8 mouse cellular contexts compared by ENCODE assay signal in genomic region chr16:32147589-32148207, GRCm38 (mm10). TPM values are rescaled to one million over a fixed set of nuclear protein-coding genes. Genes with fewer than 3 reads are reported as not detected.
DNase-seq lines count a peak whose midpoint lies in the region; ATAC-seq and TF ChIP-seq lines count a peak whose summit lies in the region.

No protein-coding gene starts in this region.

- no peak overlapping the region for H3K9ac ChIP-seq in embryonic facial prominence, embryonic 14.5 days (ENCODE audit: low read depth, low read length)
- no peak overlapping the region for H3K9ac ChIP-seq in intestine, postnatal 0 days (ENCODE audit: low read depth, low read length)
- H3K9ac ChIP-seq in neural tube, embryonic 13.5 days, result no peak overlapping the region

- WGBS in embryonic facial prominence, embryonic 14.5 days, result 64% methylated on average over 10 of the region's 13 CpGs
- WGBS in intestine, postnatal 0 days, result 58% methylated on average over 10 of the region's 13 CpGs
- WGBS in neural tube, embryonic 13.5 days, result 62% methylated on average over 12 of the region's 13 CpGs

- TF ChIP-seq CTCF in layer of hippocampus, adult 2 months (conservative IDR thresholded peaks at IDR 0.05), result peak; percentile 23
- TF ChIP-seq CTCF in intestine, postnatal 0 days (IDR thresholded peaks at IDR 0.05; ENCODE audit: low read depth), result peak; percentile 21; the same call in 1 of the 2 replicates

- peaks cover 6% of the 10 kb centered on the region; the same call in 1 of the 2 replicates for H3K9me3 ChIP-seq in embryonic facial prominence, embryonic 14.5 days (ENCODE audit: control insufficient read depth, low read length)
- H3K9me3 ChIP-seq in intestine, postnatal 0 days (ENCODE audit: control insufficient read depth), result no peaks in the 10 kb centered on the region
- peaks cover 5% of the 10 kb centered on the region; the same call in 1 of the 2 replicates for H3K9me3 ChIP-seq in neural tube, embryonic 13.5 days

- H3K27me3 ChIP-seq in embryonic facial prominence, embryonic 14.5 days (replicated peaks; ENCODE audit: control insufficient read depth, insufficient read depth, low read length), result no peaks in the 10 kb centered on the region
- H3K27me3 ChIP-seq in intestine, postnatal 0 days (replicated peaks; ENCODE audit: control insufficient read depth, insufficient read depth, low read length), result no peaks in the 10 kb centered on the region
- H3K27me3 ChIP-seq in neural tube, embryonic 13.5 days, result no peaks in the 10 kb centered on the region

- H3K27ac ChIP-seq in layer of hippocampus, adult 2 months, result no peak overlapping the region
- H3K27ac ChIP-seq in embryonic facial prominence, embryonic 14.5 days (replicated peaks; ENCODE audit: low read depth, low read length), result no peak overlapping the region
- no peak overlapping the region for H3K27ac ChIP-seq in intestine, postnatal 0 days (ENCODE audit: low read depth, low read length)
- no peak overlapping the region for H3K27ac ChIP-seq in neural tube, embryonic 13.5 days (replicated peaks)

- H3K4me2 ChIP-seq in embryonic facial prominence, embryonic 14.5 days (ENCODE audit: low read depth, low read length), result peak overlapping the region; percentile 35; the same call in 1 of the 2 replicates
- peak overlapping the region; percentile 47 for H3K4me2 ChIP-seq in intestine, postnatal 0 days (replicated peaks; ENCODE audit: low read depth)
- peak overlapping the region; percentile 39 for H3K4me2 ChIP-seq in neural tube, embryonic 13.5 days

- no peaks in the 10 kb centered on the region for H3K4me1 ChIP-seq in embryonic facial prominence, embryonic 14.5 days (ENCODE audit: control insufficient read depth, insufficient read depth, low read length)
- H3K4me1 ChIP-seq in intestine, postnatal 0 days (replicated peaks; ENCODE audit: control insufficient read depth, insufficient read depth, low read length), result no peaks in the 10 kb centered on the region
- H3K4me1 ChIP-seq in neural tube, embryonic 13.5 days (replicated peaks), result no peaks in the 10 kb centered on the region

- 0 out of 2 replicates have a peak, but pooled peaks cover 3% of the 10 kb centered on the region for H3K36me3 ChIP-seq in embryonic facial prominence, embryonic 14.5 days (ENCODE audit: control insufficient read depth, insufficient read depth, low read length)
- H3K36me3 ChIP-seq in intestine, postnatal 0 days (ENCODE audit: control insufficient read depth, insufficient read depth), result 0 out of 2 replicates have a peak, but pooled peaks cover 6% of the 10 kb centered on the region
- H3K36me3 ChIP-seq in neural tube, embryonic 13.5 days, result peaks cover 17% of the 10 kb centered on the region

- H3K4me3 ChIP-seq in layer of hippocampus, adult 2 months, result no peak overlapping the region
- no peak overlapping the region for H3K4me3 ChIP-seq in embryonic facial prominence, embryonic 14.5 days (ENCODE audit: low read depth, low read length)
- no peak overlapping the region for H3K4me3 ChIP-seq in intestine, postnatal 0 days (ENCODE audit: low read depth, low read length)
- no peak overlapping the region for H3K4me3 ChIP-seq in neural tube, embryonic 13.5 days

- intact Hi-C loops in gastrocnemius, postnatal 36 days (cut with DNase I), result loop anchor here (10.0 kb wide), 1 partner anchor 347 kb away; the partner anchor contains the start of gene Zdhhc19

- DNase-seq in layer of hippocampus, adult 2 months (ENCODE audit: low spot score in 2 of 2), result no peak
- no peak for DNase-seq in layer of hippocampus, adult 8-10 months (ENCODE audit: low spot score in 2 of 2)
- no peak for DNase-seq in embryonic facial prominence, embryonic 14.5 days (ENCODE audit: low spot score)
- DNase-seq in urinary bladder, postnatal 14 days (ENCODE audit: low spot score), result no peak
- DNase-seq in left cerebral cortex, adult 18-20 months (ENCODE audit: low spot score in 2 of 2), result no peak
- no peak for DNase-seq in gastrocnemius, postnatal 36 days

- 0 out of 2 replicates have a peak, but pooled peaks have one; percentile 37 for ATAC-seq in embryonic facial prominence, embryonic 14.5 days (ENCODE audit: low read depth)
- ATAC-seq in intestine, postnatal 0 days, result peak; percentile 54; the same call in 1 of the 2 replicates
- ATAC-seq in neural tube, embryonic 13.5 days (ENCODE audit: low read depth), result peak; percentile 75

RNA-seq across cellular contexts. Expression of gene Nrros, which starts 17.7 kb away (rescaled TPM):
- total RNA-seq in layer of hippocampus, adult 2 months (2021), result 10 to 100 TPM; 11.2 to 11.6 TPM
- 10 to 100 TPM in 3 of 4 experiments, 1 to 10 TPM in 1; 9.6 to 16.2 (median 11.9) TPM for total RNA-seq in layer of hippocampus, adult 8-10 months (2022)
- polyA plus RNA-seq in embryonic facial prominence, embryonic 14.5 days (2014; fragmentation: Nextera tagmentation; extraction: Ambion mirVana), result 23.1 and 23.7 TPM in 2 replicates
- 4.7 and 4.8 TPM in 2 replicates for polyA plus RNA-seq in intestine, postnatal 0 days (2015; fragmentation: Nextera tagmentation; extraction: Ambion mirVana)
- polyA plus RNA-seq in neural tube, embryonic 13.5 days (2015; fragmentation: Nextera tagmentation; extraction: Ambion mirVana), result 8.1 and 9.9 TPM in 2 replicates
- 1 to 10 TPM; 6.8 to 8.5 TPM for total RNA-seq in left cerebral cortex, adult 18-20 months (2021)
- 1 to 10 TPM; 2.0 to 2.1 TPM for total RNA-seq in gastrocnemius, postnatal 36 days (2021)

RNA-seq across cellular contexts. Expression of gene Bex6, which starts 31.9 kb away (rescaled TPM):
- total RNA-seq in layer of hippocampus, adult 2 months (2021), result not detected
- total RNA-seq in layer of hippocampus, adult 8-10 months (2022), result not detected
- polyA plus RNA-seq in embryonic facial prominence, embryonic 14.5 days (2014; fragmentation: Nextera tagmentation; extraction: Ambion mirVana), result not detected in 2 replicates
- 0.13 TPM in 1 of 2 replicates, not detected in the other for polyA plus RNA-seq in intestine, postnatal 0 days (2015; fragmentation: Nextera tagmentation; extraction: Ambion mirVana)
- not detected in 2 replicates for polyA plus RNA-seq in neural tube, embryonic 13.5 days (2015; fragmentation: Nextera tagmentation; extraction: Ambion mirVana)
- not detected for total RNA-seq in left cerebral cortex, adult 18-20 months (2021)
- not detected for total RNA-seq in gastrocnemius, postnatal 36 days (2021)

RNA-seq across cellular contexts. Expression of gene Cep19, which starts 48.1 kb away (rescaled TPM):
- total RNA-seq in layer of hippocampus, adult 2 months (2021), result 10 to 100 TPM; 62.8 to 65.5 TPM
- total RNA-seq in layer of hippocampus, adult 8-10 months (2022), result 10 to 100 TPM; 54.7 to 66.3 (median 61.6) TPM
- 26.0 and 29.4 TPM in 2 replicates for polyA plus RNA-seq in embryonic facial prominence, embryonic 14.5 days (2014; fragmentation: Nextera tagmentation; extraction: Ambion mirVana)
- 22.3 and 23.0 TPM in 2 replicates for polyA plus RNA-seq in intestine, postnatal 0 days (2015; fragmentation: Nextera tagmentation; extraction: Ambion mirVana)
- polyA plus RNA-seq in neural tube, embryonic 13.5 days (2015; fragmentation: Nextera tagmentation; extraction: Ambion mirVana), result 48.7 and 51.2 TPM in 2 replicates
- total RNA-seq in left cerebral cortex, adult 18-20 months (2021), result 10 to 100 TPM; 66.8 to 67.1 TPM
- 1 to 10 TPM; 7.8 to 9.4 TPM for total RNA-seq in gastrocnemius, postnatal 36 days (2021)

RNA-seq across cellular contexts. Expression of gene Pigx, which starts 48.2 kb away (rescaled TPM):
- total RNA-seq in layer of hippocampus, adult 2 months (2021), result 10 to 100 TPM; 24.2 to 27.3 TPM
- total RNA-seq in layer of hippocampus, adult 8-10 months (2022), result 10 to 100 TPM; 23.2 to 36.1 (median 27.7) TPM
- 88.2 and 92.4 TPM in 2 replicates for polyA plus RNA-seq in embryonic facial prominence, embryonic 14.5 days (2014; fragmentation: Nextera tagmentation; extraction: Ambion mirVana)
- 68.1 and 71.6 TPM in 2 replicates for polyA plus RNA-seq in intestine, postnatal 0 days (2015; fragmentation: Nextera tagmentation; extraction: Ambion mirVana)
- 106 and 125 TPM in 2 replicates for polyA plus RNA-seq in neural tube, embryonic 13.5 days (2015; fragmentation: Nextera tagmentation; extraction: Ambion mirVana)
- 10 to 100 TPM; 25.5 to 25.8 TPM for total RNA-seq in left cerebral cortex, adult 18-20 months (2021)
- 10 to 100 TPM in 1 of 2 experiments, 1 to 10 TPM in 1; 8.8 to 11.6 TPM for total RNA-seq in gastrocnemius, postnatal 36 days (2021)

Comparison
In these comparisons a context has a peak if more than half of its experiments do, and no peak if none do; other contexts are left out.
1. RNA of gene Cep19, which starts 48.1 kb away (total RNA-seq): 66.8 to 67.1 TPM in left cerebral cortex, adult 18-20 months, 62.8 to 65.5 TPM in layer of hippocampus, adult 2 months and 54.7 to 66.3 TPM in layer of hippocampus, adult 8-10 months; 7.8 to 9.4 TPM in gastrocnemius, postnatal 36 days; every median in the first group is over 4 times any median in the second.
2. Peak in every context shown above with its lines, with median percentiles within 50 percentile points of each other: ATAC-seq and H3K4me2 ChIP-seq.